Mouse (Mus musculus) heart, postnatal 0 days (tissue): ENCODE measurements at regions not wholly inside any gene's neighbourhood (a gene's known extent, or its start where the extent isn't known, plus 50 kb on each side); places are given as distances from the start of the nearest gene placed in this dataset.

Source experiments
- ATAC-seq: fragments of 200-750 bp; cut with Nextera tagmentation; 2 replicates; pipeline ENCODE4 v1.8.0; 2017; ENCODE audit warnings: low read depth, moderate number of reproducible peaks, moderate library complexity; ENCODE audit not compliant: insufficient read depth
- DNase-seq: peaks from one replicate; pipeline ENCODE4 v3.0.0-alpha.2; 2016; ENCODE audit warnings: low spot score
- H3K27ac ChIP-seq: fragments of 300-500 bp; sonication (generic); 2 replicates; pipeline ENCODE4 v1.5.1; 2014; ENCODE audit warnings: low read depth, mild to moderate bottlenecking
- H3K27me3 ChIP-seq: fragments of 300-500 bp; sonication (generic); 2 replicates; pipeline ENCODE4 v1.6.1; 2014; ENCODE audit warnings: low read length, mixed read lengths; ENCODE audit not compliant: control insufficient read depth, insufficient read depth
- H3K36me3 ChIP-seq: fragments of 300-500 bp; sonication (generic); replicated peaks from 2 replicates; pipeline ENCODE4 v1.6.1; 2014; ENCODE audit warnings: low read length, mixed read lengths; ENCODE audit not compliant: control insufficient read depth, insufficient read depth
- H3K4me1 ChIP-seq: fragments of 300-500 bp; sonication (generic); 2 replicates; pipeline ENCODE4 v1.6.1; 2014; ENCODE audit warnings: antibody characterized with exemption; ENCODE audit not compliant: control insufficient read depth, insufficient read depth
- H3K4me2 ChIP-seq: fragments of 300-500 bp; sonication (generic); 2 replicates; pipeline ENCODE4 v1.6.1; 2014; ENCODE audit warnings: low read depth, mild to moderate bottlenecking, low read length, moderate library complexity
- H3K4me3 ChIP-seq: fragments of 300-500 bp; sonication (generic); 2 replicates; pipeline ENCODE4 v1.5.1; 2014; ENCODE audit warnings: low read depth, low read length
- H3K9ac ChIP-seq: fragments of 300-500 bp; sonication (generic); replicated peaks from 2 replicates; pipeline ENCODE4 v1.6.1; 2014; ENCODE audit warnings: low read depth, low read length, mixed read lengths
- H3K9me3 ChIP-seq: fragments of 300-500 bp; sonication (generic); replicated peaks from 2 replicates; pipeline ENCODE4 v1.6.1; 2016; ENCODE audit warnings: low read length; ENCODE audit not compliant: control insufficient read depth
- CTCF ChIP-seq: IDR thresholded peaks from 2 replicates; pipeline ENCODE4 v1.5.1; 2016; ENCODE audit warnings: antibody characterized with exemption, control low read depth, low read depth
- EP300 ChIP-seq: IDR thresholded peaks from 2 replicates; pipeline ENCODE4 v1.6.1; 2016; ENCODE audit warnings: antibody characterized with exemption, low read depth
- WGBS: fragments of 180-500 bp; shearing (Covaris S2); extraction: QIAGEN DNeasy Blood & Tissue Kit; methylation state at CpG from one replicate; pipeline ENCODE4 v1.1.7; 2014; 5-methylcytosine and 5-hydroxymethylcytosine counted together

DNA sequence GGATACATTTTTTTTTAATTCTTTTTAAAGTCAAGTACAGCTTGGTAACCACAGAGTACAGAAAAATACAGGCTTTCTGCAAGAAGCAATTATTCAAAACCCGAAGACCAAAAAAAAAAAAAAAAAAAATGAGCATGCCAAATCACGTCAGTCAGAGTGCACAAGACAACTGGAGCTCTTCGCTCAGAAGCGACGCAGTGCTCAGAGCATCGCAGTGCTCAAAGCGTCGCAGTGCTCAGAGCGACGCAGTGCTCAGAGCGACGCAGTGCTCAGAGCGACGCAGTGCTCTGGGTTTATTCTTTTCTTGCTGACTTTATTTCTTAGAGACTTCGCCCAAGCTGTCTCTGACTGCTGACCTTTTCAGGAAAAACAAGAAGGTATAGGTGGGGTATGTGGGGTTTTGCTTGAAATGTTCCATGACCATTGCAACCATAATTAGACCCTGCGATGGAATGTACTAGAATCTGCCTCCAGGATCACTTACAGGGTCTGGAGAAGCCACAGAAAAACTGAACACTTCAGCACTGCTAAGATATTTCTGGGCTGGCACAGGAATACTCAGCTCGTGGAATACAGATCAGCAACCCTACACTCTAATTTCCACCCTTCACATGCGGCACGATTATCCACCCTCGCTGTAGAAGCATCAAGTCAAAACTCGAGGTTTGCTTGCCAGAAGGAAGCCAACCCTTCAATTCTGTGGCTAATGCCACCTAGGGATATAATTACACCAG, 384.3 kb downstream of the Wdr11 start:
- no peak for DNase-seq
- ATAC-seq = no peak
- Histone ChIP-seq H3K27ac (no peak overlapping the region), H3K4me3 (no peak overlapping the region), H3K27me3 (no peaks in the 10 kb centered on the region), H3K9me3 (no peaks in the 10 kb centered on the region), H3K36me3 (no peaks in the 10 kb centered on the region), H3K4me1 (no peaks in the 10 kb centered on the region), H3K9ac (no peak overlapping the region), H3K4me2 (no peak overlapping the region)
- TF ChIP-seq CTCF (no peak), EP300 (no peak)
- WGBS = 87% methylated on average over 21 of the region's 21 CpGs

- no peak overlapping the region for H3K27ac ChIP-seq
- H3K36me3 ChIP-seq = no peaks in the 10 kb centered on the region
- no peaks in the 10 kb centered on the region for H3K9me3 ChIP-seq
- no peak for ATAC-seq
- WGBS = 59% methylated on average over 5 of the region's 5 CpGs
- H3K4me3 ChIP-seq = no peak overlapping the region
- no peak for DNase-seq
- peaks cover 8% of the 10 kb centered on the region for H3K4me1 ChIP-seq
- H3K4me2 ChIP-seq = no peak overlapping the region
- no peaks in the 10 kb centered on the region for H3K27me3 ChIP-seq
- H3K9ac ChIP-seq = no peak overlapping the region
- TF ChIP-seq EP300 = no peak
- no peak for TF ChIP-seq CTCF
Observed at GRCm38 (mm10) chr7:129978576-129978975, 386.9 kb downstream of the Wdr11 start.

- no peak for TF ChIP-seq CTCF
- TF ChIP-seq EP300 = no peak
- Histone ChIP-seq H3K27ac (no peak overlapping the region), H3K4me3 (no peak overlapping the region), H3K36me3 (no peaks in the 10 kb centered on the region), H3K9ac (no peak overlapping the region), H3K4me2 (no peak overlapping the region), H3K9me3 (no peaks in the 10 kb centered on the region), H3K27me3 (no peaks in the 10 kb centered on the region), H3K4me1 (peaks cover 15% of the 10 kb centered on the region)
- ATAC-seq (no peak), DNase-seq (no peak)
- WGBS = 77% methylated on average over 6 of the region's 6 CpGs
Observed at GRCm38 (mm10) chr7:129979337-129979736, 387.7 kb downstream of the Wdr11 start.

GRCm38 (mm10) chr7:129980501-129980900, 388.8 kb downstream of the Wdr11 start:
- WGBS = 74% methylated on average over 1 of the region's 1 CpGs
- DNase-seq = no peak
- H3K4me3 ChIP-seq = no peak overlapping the region
- H3K4me1 ChIP-seq = peaks cover 21% of the 10 kb centered on the region
- H3K9me3 ChIP-seq = no peaks in the 10 kb centered on the region
- no peaks in the 10 kb centered on the region for H3K36me3 ChIP-seq
- no peak for TF ChIP-seq CTCF
- TF ChIP-seq EP300 = no peak
- H3K27ac ChIP-seq = no peak overlapping the region
- no peaks in the 10 kb centered on the region for H3K27me3 ChIP-seq
- ATAC-seq = no peak
- H3K4me2 ChIP-seq = no peak overlapping the region
- H3K9ac ChIP-seq = no peak overlapping the region

DNA sequence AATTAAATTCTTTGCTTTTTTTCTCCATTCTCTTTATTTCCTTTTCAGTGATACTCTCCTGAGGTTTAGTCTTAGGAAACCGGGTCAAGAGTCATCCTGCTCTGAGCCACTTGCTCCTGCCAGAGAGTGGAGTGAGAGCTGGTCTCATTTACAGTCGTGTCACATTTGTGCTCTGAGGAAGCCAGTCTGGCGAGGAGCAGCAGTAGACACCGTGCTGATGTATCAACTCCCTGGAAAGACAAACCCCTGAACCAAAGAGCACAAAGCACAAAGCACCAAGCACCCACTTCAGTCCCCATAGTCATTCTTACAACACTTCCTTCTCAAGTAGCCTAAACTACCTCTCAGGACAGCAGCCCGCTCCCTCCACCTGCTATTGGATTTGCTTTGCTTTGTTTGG, 390.7 kb downstream of the Wdr11 start:
- H3K4me2 ChIP-seq = no peak overlapping the region
- no peak for DNase-seq
- TF ChIP-seq EP300 (no peak), CTCF (no peak)
- H3K27ac ChIP-seq = no peak overlapping the region
- no peak overlapping the region for H3K9ac ChIP-seq
- no peaks in the 10 kb centered on the region for H3K9me3 ChIP-seq
- 54% methylated on average over 5 of the region's 5 CpGs for WGBS
- H3K27me3 ChIP-seq = no peaks in the 10 kb centered on the region
- no peak overlapping the region for H3K4me3 ChIP-seq
- no peak for ATAC-seq
- peaks cover 21% of the 10 kb centered on the region for H3K4me1 ChIP-seq
- H3K36me3 ChIP-seq = no peaks in the 10 kb centered on the region

- Histone ChIP-seq H3K4me1 (peaks cover 21% of the 10 kb centered on the region), H3K27me3 (no peaks in the 10 kb centered on the region), H3K36me3 (no peaks in the 10 kb centered on the region), H3K9ac (no peak overlapping the region), H3K27ac (peak overlapping the region; percentile 26; the same call in 1 of the 2 replicates), H3K4me3 (no peak overlapping the region), H3K4me2 (no peak overlapping the region), H3K9me3 (no peaks in the 10 kb centered on the region)
- DNase-seq (peak; percentile 46), ATAC-seq (peak; percentile 39; the same call in 1 of the 2 replicates)
- WGBS = 51% methylated on average over 6 of the region's 6 CpGs
- TF ChIP-seq EP300 = no peak
- TF ChIP-seq CTCF = no peak
Observed at GRCm38 (mm10) chr7:129983601-129984120, 392.0 kb downstream of the Wdr11 start.
